Mouse (Mus musculus) embryonic facial prominence, embryonic 11.5 days (tissue): ENCODE measurements around the gene Smug1. TPM values are rescaled to one million over a fixed set of nuclear protein-coding genes. Genes with fewer than 3 reads are reported as not detected.

ENCODE experiments used
- ATAC-seq: fragments of 200-750 bp; cut with Nextera tagmentation; replicated peaks from 2 replicates; pipeline ENCODE4 v1.8.0; 2017; ENCODE audit warnings: low read depth; ENCODE audit not compliant: insufficient number of reproducible peaks, low FRiP score, low TSS enrichment
- DNase-seq: peaks from one replicate; pipeline ENCODE4 v3.0.0-alpha.2; 2015; ENCODE audit warnings: low spot score
- H3K27ac ChIP-seq: fragments of 300-500 bp; sonication (generic); replicated peaks from 2 replicates; pipeline ENCODE4 v1.5.1; 2014; ENCODE audit warnings: mild to moderate bottlenecking, low read depth, low read length, control low read depth
- H3K27me3 ChIP-seq: fragments of 300-500 bp; sonication (generic); 2 replicates; pipeline ENCODE4 v1.6.1; 2014; ENCODE audit warnings: mild to moderate bottlenecking, low read length, moderate library complexity, mixed read lengths; ENCODE audit not compliant: control insufficient read depth, insufficient read depth
- H3K36me3 ChIP-seq: fragments of 300-500 bp; sonication (generic); replicated peaks from 2 replicates; pipeline ENCODE4 v1.6.1; 2014; ENCODE audit warnings: low read depth, mild to moderate bottlenecking, low read length, moderate library complexity, mixed read lengths; ENCODE audit not compliant: control insufficient read depth, insufficient read depth
- H3K4me1 ChIP-seq: fragments of 300-500 bp; sonication (generic); 2 replicates; pipeline ENCODE4 v1.6.1; 2014; ENCODE audit warnings: low read length, mixed read lengths; ENCODE audit not compliant: control insufficient read depth, insufficient read depth
- H3K4me2 ChIP-seq: fragments of 300-500 bp; sonication (generic); 2 replicates; pipeline ENCODE4 v1.6.1; 2014; ENCODE audit warnings: low read depth, mild to moderate bottlenecking, control low read depth, low read length, moderate library complexity
- H3K4me3 ChIP-seq: fragments of 300-500 bp; sonication (generic); 2 replicates; pipeline ENCODE4 v1.5.1; 2014; ENCODE audit warnings: low read depth, low read length, control low read depth
- H3K9ac ChIP-seq: fragments of 300-500 bp; sonication (generic); replicated peaks from 2 replicates; pipeline ENCODE4 v1.6.1; 2014; ENCODE audit warnings: mild to moderate bottlenecking, control low read depth, low read length
- H3K9me3 ChIP-seq: fragments of 300-500 bp; sonication (generic); replicated peaks from 2 replicates; pipeline ENCODE4 v1.6.1; 2016; ENCODE audit warnings: mild to moderate bottlenecking, low read length, inconsistent platforms, mixed read lengths; ENCODE audit not compliant: control insufficient read depth
- WGBS: fragments of 180-500 bp; shearing (Covaris S2); extraction: QIAGEN DNeasy Blood & Tissue Kit; methylation state at CpG from one replicate; pipeline ENCODE4 v1.1.7; 2014; 5-methylcytosine and 5-hydroxymethylcytosine counted together
- polyA plus RNA-seq: library from polyadenylated mRNA; unstranded; fragments of >200 nt; fragmentation: Nextera tagmentation; extraction: Ambion mirVana; gene quantifications from 2 replicates; pipeline ENCODE4 v1.2.1, GENCODE M21; 2014

Gene Smug1
- polyA plus RNA-seq, 1 experiment from 2014 or later: 17.8 TPM

DNA sequence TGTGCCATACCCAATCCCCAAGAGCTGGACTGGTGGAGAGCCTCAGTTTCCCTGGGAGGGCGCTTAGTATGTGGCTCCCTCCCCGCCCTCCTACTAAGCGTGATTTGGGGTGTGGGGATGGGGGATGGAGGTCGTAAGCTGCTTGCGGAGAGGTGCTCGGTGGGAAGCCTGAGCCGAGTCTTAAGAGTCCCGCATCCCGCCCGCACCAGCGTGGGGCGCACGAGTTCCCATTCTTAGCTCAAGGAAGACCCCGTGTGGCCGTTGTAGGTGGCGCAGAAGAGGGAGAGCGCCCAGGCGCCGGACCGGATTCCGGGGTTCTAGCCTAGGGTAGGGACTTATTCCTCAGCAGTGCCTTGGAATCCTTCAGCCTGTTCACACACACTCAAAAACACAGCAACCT, 16.2 kb upstream of the Smug1 start:
- ATAC-seq: 0 out of 2 replicates have a peak, but pooled peaks have one; percentile 7
- H3K4me3 ChIP-seq: peak overlapping the region; percentile 5; the same call in 1 of the 2 replicates

GRCm38 (mm10) chr15:103182166-103182790, 15.4 kb upstream of the Smug1 start:
- no peaks in the 10 kb centered on the region for H3K9me3 ChIP-seq
- peaks cover 23% of the 10 kb centered on the region for H3K27me3 ChIP-seq
- H3K4me1 ChIP-seq: peaks cover 5% of the 10 kb centered on the region; the same call in 1 of the 2 replicates
- no peak overlapping the region for H3K27ac ChIP-seq
- peak overlapping the region; percentile 21 for H3K4me3 ChIP-seq
- H3K9ac ChIP-seq: no peak overlapping the region
- DNase-seq (peak; percentile 84), ATAC-seq (peak; percentile 16; the same call in 1 of the 2 replicates)
- peak overlapping the region; percentile 51 for H3K4me2 ChIP-seq
- WGBS: 3% methylated on average over 37 of the region's 48 CpGs
- H3K36me3 ChIP-seq: no peaks in the 10 kb centered on the region

More for the DNA sequence above, 16.2 kb upstream of the Smug1 start:
- Histone ChIP-seq H3K4me2 (peak overlapping the region; percentile 36), H3K9me3 (no peaks in the 10 kb centered on the region), H3K36me3 (no peaks in the 10 kb centered on the region), H3K4me1 (0 out of 2 replicates have a peak, but pooled peaks cover 3% of the 10 kb centered on the region), H3K27me3 (peaks cover 21% of the 10 kb centered on the region), H3K9ac (no peak overlapping the region), H3K27ac (no peak overlapping the region)
- DNase-seq: peak; percentile 86
- under 1% methylated on average over 21 of the region's 21 CpGs for WGBS

DNA sequence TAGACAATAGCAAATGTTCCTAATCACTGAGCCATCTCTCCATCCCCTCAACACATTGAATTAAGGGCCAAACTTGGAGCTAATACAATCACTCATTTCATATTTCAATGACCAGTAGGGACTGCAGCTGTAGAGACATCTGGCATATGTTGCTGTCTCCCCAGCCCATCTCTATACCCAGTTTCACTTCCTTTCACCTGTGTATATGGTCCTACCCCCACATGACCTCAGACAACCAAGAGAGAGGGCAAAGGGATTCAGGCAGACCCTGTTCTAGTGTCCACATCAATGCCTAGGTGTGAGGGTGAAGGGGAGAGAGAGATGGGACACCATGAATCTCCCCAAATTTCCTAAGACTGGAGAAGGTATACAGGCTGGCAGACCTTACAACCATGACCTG, 13.5 kb upstream of the Smug1 start:
- DNase-seq (no peak), ATAC-seq (no peak)
- Histone ChIP-seq H3K9me3 (no peaks in the 10 kb centered on the region), H3K27me3 (peaks cover 33% of the 10 kb centered on the region), H3K4me2 (no peak overlapping the region), H3K27ac (no peak overlapping the region), H3K36me3 (no peaks in the 10 kb centered on the region), H3K4me3 (no peak overlapping the region), H3K4me1 (peaks cover 5% of the 10 kb centered on the region; the same call in 1 of the 2 replicates), H3K9ac (no peak overlapping the region)

DNA sequence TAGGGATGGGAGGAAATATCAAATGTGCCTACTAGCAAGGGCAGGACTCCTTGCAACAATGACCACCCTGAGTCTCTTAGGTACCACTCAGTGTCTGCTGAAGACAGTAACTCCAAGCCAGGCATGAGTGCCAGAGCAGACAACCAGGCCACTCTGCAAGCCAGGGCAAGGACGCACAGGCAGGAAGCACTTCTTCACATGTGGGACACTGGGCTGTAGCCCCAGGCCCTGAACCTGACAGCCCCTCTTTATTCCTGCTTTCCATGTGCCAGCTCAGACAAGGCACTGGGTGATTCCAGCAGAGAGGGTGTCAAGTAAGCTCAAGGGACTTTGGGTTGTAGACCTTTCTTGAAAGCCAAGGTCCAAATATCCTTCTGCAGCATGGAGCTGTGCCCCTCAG, 11.9 kb upstream of the Smug1 start:
- no peak for DNase-seq

GRCm38 (mm10) chr15:103178137-103178536, 11.2 kb upstream of the Smug1 start:
- 5% methylated on average over 12 of the region's 12 CpGs for WGBS
- ATAC-seq (no peak), DNase-seq (peak; percentile 69)
- Histone ChIP-seq H3K4me2 (no peak overlapping the region), H3K36me3 (no peaks in the 10 kb centered on the region), H3K9ac (no peak overlapping the region), H3K4me3 (no peak overlapping the region), H3K27me3 (peaks cover 49% of the 10 kb centered on the region), H3K9me3 (no peaks in the 10 kb centered on the region), H3K27ac (no peak overlapping the region), H3K4me1 (peaks cover 3% of the 10 kb centered on the region; the same call in 1 of the 2 replicates)

More for the DNA sequence above, 11.9 kb upstream of the Smug1 start:
- WGBS: 29% methylated on average over 1 of the region's 1 CpGs
- H3K4me3 ChIP-seq: no peak overlapping the region
- H3K9me3 ChIP-seq: no peaks in the 10 kb centered on the region
- peaks cover 45% of the 10 kb centered on the region for H3K27me3 ChIP-seq
- H3K4me2 ChIP-seq: no peak overlapping the region
- peaks cover 5% of the 10 kb centered on the region; the same call in 1 of the 2 replicates for H3K4me1 ChIP-seq
- no peak for ATAC-seq
- H3K27ac ChIP-seq: no peak overlapping the region
- no peak overlapping the region for H3K9ac ChIP-seq
- H3K36me3 ChIP-seq: no peaks in the 10 kb centered on the region

DNA sequence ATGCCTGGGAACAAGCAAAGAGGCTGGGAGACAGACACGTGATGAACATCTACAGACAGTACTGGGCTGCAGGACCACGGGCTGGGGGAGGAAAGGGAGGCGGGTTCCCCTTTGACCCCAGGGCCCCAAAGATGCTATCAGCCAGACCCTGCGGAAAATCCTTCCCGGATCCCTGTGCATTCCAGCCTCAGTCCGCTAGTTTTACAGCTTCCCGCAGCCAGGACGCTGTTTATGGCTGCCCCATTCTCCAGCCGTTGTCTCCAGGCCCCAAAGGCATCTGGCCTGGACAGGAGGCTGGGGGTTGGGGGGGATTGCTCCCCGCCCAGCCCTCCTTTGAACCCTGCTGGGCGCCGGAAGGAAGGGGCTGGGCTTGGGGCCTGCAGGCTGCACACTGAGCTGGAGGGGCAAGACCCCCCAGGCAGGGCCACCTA, 10.7 kb upstream of the Smug1 start:
- H3K9me3 ChIP-seq: no peaks in the 10 kb centered on the region
- no peak overlapping the region for H3K4me2 ChIP-seq
- peaks cover 54% of the 10 kb centered on the region for H3K27me3 ChIP-seq
- H3K36me3 ChIP-seq: no peaks in the 10 kb centered on the region
- no peak for ATAC-seq
- H3K4me3 ChIP-seq: no peak overlapping the region
- H3K27ac ChIP-seq: no peak overlapping the region
- DNase-seq: no peak
- no peak overlapping the region for H3K9ac ChIP-seq
- WGBS: 3% methylated on average over 12 of the region's 12 CpGs
- H3K4me1 ChIP-seq: peaks cover 2% of the 10 kb centered on the region; the same call in 1 of the 2 replicates

DNA sequence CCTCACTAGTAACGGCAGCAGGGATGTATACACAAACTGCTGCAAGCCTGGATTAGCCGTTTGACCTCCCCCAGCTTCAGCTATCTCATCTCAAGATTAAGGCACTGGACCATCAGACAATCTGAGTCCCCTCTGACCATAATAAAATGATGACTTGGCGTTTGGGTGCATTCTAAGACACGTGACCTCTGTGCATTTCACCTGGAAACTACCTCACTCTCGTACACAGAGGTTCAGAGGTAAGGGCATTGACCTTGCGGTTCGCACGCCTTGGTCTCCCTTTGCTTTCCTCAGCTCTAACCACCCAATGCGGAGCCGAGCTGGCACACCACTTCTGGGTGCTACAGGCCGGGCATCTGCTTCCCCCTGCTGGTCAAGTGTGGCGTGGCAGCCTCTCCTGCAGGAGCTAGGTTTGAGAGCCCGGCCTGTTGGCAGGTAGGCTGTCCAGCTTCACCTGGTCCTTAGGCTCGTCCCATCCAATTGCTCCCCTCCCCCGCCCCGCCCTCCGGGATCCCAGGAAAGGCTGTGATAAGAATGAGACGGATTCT, 10.1 kb upstream of the Smug1 start:
- peaks cover 2% of the 10 kb centered on the region; the same call in 1 of the 2 replicates for H3K4me1 ChIP-seq
- DNase-seq (peak; percentile 88), ATAC-seq (peak; percentile 15)
- H3K9ac ChIP-seq: no peak overlapping the region
- H3K36me3 ChIP-seq: no peaks in the 10 kb centered on the region
- H3K4me2 ChIP-seq: no peak overlapping the region
- H3K27ac ChIP-seq: no peak overlapping the region
- no peak overlapping the region for H3K4me3 ChIP-seq
- H3K27me3 ChIP-seq: peaks cover 61% of the 10 kb centered on the region
- H3K9me3 ChIP-seq: no peaks in the 10 kb centered on the region
- WGBS: under 1% methylated on average over 18 of the region's 18 CpGs

GRCm38 (mm10) chr15:103173251-103173650, 6.4 kb upstream of the Smug1 start:
- H3K27ac ChIP-seq: no peak overlapping the region
- no peaks in the 10 kb centered on the region for H3K9me3 ChIP-seq
- H3K4me1 ChIP-seq: peaks cover 14% of the 10 kb centered on the region
- H3K9ac ChIP-seq: no peak overlapping the region
- no peak overlapping the region for H3K4me2 ChIP-seq
- WGBS: 70% methylated on average over 5 of the region's 5 CpGs
- DNase-seq: no peak
- no peaks in the 10 kb centered on the region for H3K36me3 ChIP-seq
- no peak for ATAC-seq
- H3K4me3 ChIP-seq: no peak overlapping the region
- peaks cover 81% of the 10 kb centered on the region for H3K27me3 ChIP-seq
